Mouse (Mus musculus) spleen, postnatal 14 days (tissue): ENCODE data around the gene Ptprj.
"Not testable (repeated sequence)": the region's sequence is repeated elsewhere in the genome, so short reads cannot be mapped to it uniquely, and the experiment has no call there.

Experiments
- DNase-seq, 2 experiments: peaks; one replicate each; pipeline ENCODE4 v3.0.0; 2021 to 2022; ENCODE audit warnings: low spot score in 2 of 2

Gene Ptprj

GRCm38 (mm10) chr2:90414110-90414821 is 166.2 kb downstream of the Ptprj start:
- DNase-seq: not testable (repeated sequence)

DNA sequence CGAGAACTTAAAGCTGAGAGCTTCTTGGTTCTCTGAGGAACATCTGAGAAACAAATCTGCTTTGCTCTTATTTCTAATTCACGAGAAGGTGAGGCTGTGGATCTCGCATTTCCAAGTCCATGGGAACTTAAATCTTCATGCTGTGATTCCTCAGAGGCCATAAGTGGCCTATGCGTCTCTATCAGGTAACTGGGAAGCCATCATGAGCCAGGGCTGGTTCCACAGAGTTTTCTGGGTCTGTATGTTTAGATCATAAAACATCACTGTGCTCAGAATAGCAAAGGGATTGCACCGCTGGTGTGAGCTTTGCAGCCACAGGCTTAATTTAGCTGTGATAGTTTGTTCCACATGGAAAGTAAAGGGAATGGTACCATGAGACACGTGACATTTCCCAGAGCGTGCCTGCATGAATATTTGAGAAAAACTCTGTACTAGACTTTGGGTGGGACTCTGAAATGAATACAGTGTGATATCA is 181.8 kb downstream of the Ptprj start, which contains the start of gene Olfr1274-ps:
TSS of gene Olfr1274-ps (plus strand) at position 51 of the 475 bp plus-strand sequence.
- DNase-seq: not testable (repeated sequence)
